In genomic region chr9:53535416-53536320, GRCm38 (mm10) we compare ENCODE assay signal across 8 mouse cellular contexts. TPM values are rescaled to one million over a fixed set of nuclear protein-coding genes. Genes with fewer than 3 reads are reported as not detected.
DNase-seq lines count a peak whose midpoint lies in the region; ATAC-seq and TF ChIP-seq lines count a peak whose summit lies in the region.

No protein-coding gene starts in this region.

- TF ChIP-seq POLR2A in bone marrow, adult 2 months (IDR thresholded peaks at IDR 0.05; ENCODE audit: borderline replicate concordance, control insufficient read depth, low read depth, low read length) = no peak

- H3K9ac ChIP-seq in heart, embryonic 11.5 days (ENCODE audit: low read depth, low read length) = peak overlapping the region; percentile 75
- peak overlapping the region; percentile 75 for H3K9ac ChIP-seq in forebrain, embryonic 13.5 days
- H3K9ac ChIP-seq in kidney, embryonic 14.5 days (ENCODE audit: low read depth, low read length) = peak overlapping the region; percentile 87

- H3K36me3 ChIP-seq in heart, embryonic 11.5 days (ENCODE audit: control insufficient read depth, insufficient read depth, low read length) = no peaks in the 10 kb centered on the region
- peaks cover 14% of the 10 kb centered on the region for H3K36me3 ChIP-seq in forebrain, embryonic 13.5 days (ENCODE audit: poor library complexity, severe bottlenecking)
- peaks cover 9% of the 10 kb centered on the region for H3K36me3 ChIP-seq in kidney, embryonic 14.5 days (ENCODE audit: control insufficient read depth, insufficient read depth, low read length)

- ATAC-seq in heart, embryonic 11.5 days (replicated peaks; ENCODE audit: insufficient number of reproducible peaks, low FRiP score, low TSS enrichment) = no peak
- ATAC-seq in forebrain, embryonic 13.5 days = no peak
- no peak for ATAC-seq in kidney, embryonic 14.5 days (ENCODE audit: low FRiP score, low TSS enrichment)
- peak; percentile 9; the same call in 1 of the 2 replicates for ATAC-seq in megakaryocyte progenitor cell, adult 5-6 weeks (replicated peaks; ENCODE audit: poor library complexity)

- peak overlapping the region; percentile 83 for H3K4me3 ChIP-seq in heart, embryonic 11.5 days (ENCODE audit: low read depth, low read length)
- peak overlapping the region; percentile 93 for H3K4me3 ChIP-seq in bone marrow, adult 2 months (replicated peaks; ENCODE audit: control insufficient read depth, low read depth, low read length)
- H3K4me3 ChIP-seq in forebrain, embryonic 13.5 days = peak overlapping the region; percentile 93
- H3K4me3 ChIP-seq in kidney, embryonic 14.5 days (ENCODE audit: low read length) = peak overlapping the region; percentile 77

- H3K4me2 ChIP-seq in heart, embryonic 11.5 days = peak overlapping the region; percentile 92
- peak overlapping the region; percentile 88 for H3K4me2 ChIP-seq in forebrain, embryonic 13.5 days
- H3K4me2 ChIP-seq in kidney, embryonic 14.5 days (replicated peaks; ENCODE audit: low read depth, low read length) = peak overlapping the region; percentile 80

- WGBS in heart, embryonic 11.5 days (ENCODE audit: insufficient replicate concordance) = 17% methylated on average over 17 of the region's 17 CpGs
- 4% methylated on average over 17 of the region's 17 CpGs for WGBS in bone marrow, adult 2 months
- WGBS in forebrain, embryonic 13.5 days = 19% methylated on average over 17 of the region's 17 CpGs
- WGBS in kidney, embryonic 14.5 days = 11% methylated on average over 17 of the region's 17 CpGs

- H3K27me3 ChIP-seq in heart, embryonic 11.5 days (ENCODE audit: control insufficient read depth, insufficient read depth, low read length) = no peaks in the 10 kb centered on the region
- H3K27me3 ChIP-seq in forebrain, embryonic 13.5 days = no peaks in the 10 kb centered on the region
- no peaks in the 10 kb centered on the region for H3K27me3 ChIP-seq in kidney, embryonic 14.5 days (ENCODE audit: control insufficient read depth, insufficient read depth, low read length)

- H3K4me1 ChIP-seq in heart, embryonic 11.5 days (ENCODE audit: control insufficient read depth, insufficient read depth, low read length) = peaks cover 10% of the 10 kb centered on the region
- H3K4me1 ChIP-seq in bone marrow, adult 2 months (ENCODE audit: control insufficient read depth, insufficient read depth, low read length) = no peaks in the 10 kb centered on the region
- peaks cover 32% of the 10 kb centered on the region for H3K4me1 ChIP-seq in forebrain, embryonic 13.5 days
- peaks cover 5% of the 10 kb centered on the region for H3K4me1 ChIP-seq in kidney, embryonic 14.5 days (ENCODE audit: control insufficient read depth, insufficient read depth, low read length)

- no peaks in the 10 kb centered on the region for H3K9me3 ChIP-seq in heart, embryonic 11.5 days (replicated peaks; ENCODE audit: control insufficient read depth, low read length)
- H3K9me3 ChIP-seq in forebrain, embryonic 13.5 days (replicated peaks) = no peaks in the 10 kb centered on the region
- no peaks in the 10 kb centered on the region for H3K9me3 ChIP-seq in kidney, embryonic 14.5 days (ENCODE audit: control insufficient read depth, low read length)

- peak overlapping the region; percentile 89 for H3K27ac ChIP-seq in heart, embryonic 11.5 days (ENCODE audit: low read depth, low read length)
- H3K27ac ChIP-seq in bone marrow, adult 2 months (ENCODE audit: control insufficient read depth, insufficient read depth, low read depth, low read length, poor library complexity) = no peak overlapping the region; the same call in 1 of the 2 replicates
- H3K27ac ChIP-seq in forebrain, embryonic 13.5 days = peak overlapping the region; percentile 80
- peak overlapping the region; percentile 49 for H3K27ac ChIP-seq in kidney, embryonic 14.5 days (ENCODE audit: low read depth, low read length)

- DNase-seq in heart, adult 11 months = no peak
- peak; percentile 1 to 22 for DNase-seq in thymus, adult 18-20 months
- no peak for DNase-seq in layer of hippocampus, adult 9-11 months

- no peak for TF ChIP-seq CTCF in bone marrow, adult 2 months (IDR thresholded peaks at IDR 0.05; ENCODE audit: control insufficient read depth, insufficient read depth, low read length)

RNA-seq across cellular contexts. Expression of gene Atm, which starts 0.9 kb away (rescaled TPM):
- 12.0 and 12.6 TPM in 2 replicates for polyA plus RNA-seq in heart, embryonic 11.5 days (2014; fragmentation: Nextera tagmentation; extraction: Ambion mirVana)
- polyA plus RNA-seq in bone marrow, adult 2 months (2011; ENCODE audit: insufficient read depth, insufficient read length, low replicate concordance, missing spikeins) = 3.6 and 5.2 TPM in 2 replicates
- polyA plus RNA-seq in forebrain, embryonic 13.5 days (2015; fragmentation: Nextera tagmentation; extraction: Ambion mirVana) = 16.1 and 19.5 TPM in 2 replicates
- polyA plus RNA-seq in kidney, embryonic 14.5 days (2014; fragmentation: Nextera tagmentation; extraction: Ambion mirVana) = 24.9 and 26.1 TPM in 2 replicates
- total RNA-seq in megakaryocyte progenitor cell, adult 5-6 weeks (2015) = 32.2 and 42.4 TPM in 2 replicates
- 33.6 and 54.9 TPM in 2 replicates for total RNA-seq in megakaryocyte progenitor cell, adult 5-6 weeks (2017)

RNA-seq across cellular contexts. Expression of gene Npat, which starts 1.2 kb away (rescaled TPM):
- polyA plus RNA-seq in heart, embryonic 11.5 days (2014; fragmentation: Nextera tagmentation; extraction: Ambion mirVana) = 18.3 and 18.9 TPM in 2 replicates
- 4.9 and 5.0 TPM in 2 replicates for polyA plus RNA-seq in bone marrow, adult 2 months (2011; ENCODE audit: insufficient read depth, insufficient read length, low replicate concordance, missing spikeins)
- polyA plus RNA-seq in forebrain, embryonic 13.5 days (2015; fragmentation: Nextera tagmentation; extraction: Ambion mirVana) = 13.6 and 16.7 TPM in 2 replicates
- polyA plus RNA-seq in kidney, embryonic 14.5 days (2014; fragmentation: Nextera tagmentation; extraction: Ambion mirVana) = 15.4 and 25.3 TPM in 2 replicates
- total RNA-seq in megakaryocyte progenitor cell, adult 5-6 weeks (2015) = 35.7 and 36.8 TPM in 2 replicates
- 19.7 and 24.9 TPM in 2 replicates for total RNA-seq in megakaryocyte progenitor cell, adult 5-6 weeks (2017)

Comparison
In these comparisons a context has a peak if more than half of its experiments do, and no peak if none do; other contexts are left out.
1. DNase-seq: peak in thymus, adult 18-20 months (2 of 2); none in heart, adult 11 months (single experiment) and layer of hippocampus, adult 9-11 months (single experiment).
2. Peak in every context shown above with its lines, with median percentiles within 50 percentile points of each other: H3K4me2 ChIP-seq, H3K4me3 ChIP-seq and H3K9ac ChIP-seq.